Mouse (Mus musculus): ENCODE data around the gene Mut. TPM values are rescaled to one million over a fixed set of nuclear protein-coding genes. Genes with fewer than 3 reads are reported as not detected.

Gene Mut
- 22.3 and 24.0 TPM in 2 replicates for polyA plus RNA-seq (2015; fragmentation: Nextera tagmentation; extraction: Ambion mirVana)

DNA sequence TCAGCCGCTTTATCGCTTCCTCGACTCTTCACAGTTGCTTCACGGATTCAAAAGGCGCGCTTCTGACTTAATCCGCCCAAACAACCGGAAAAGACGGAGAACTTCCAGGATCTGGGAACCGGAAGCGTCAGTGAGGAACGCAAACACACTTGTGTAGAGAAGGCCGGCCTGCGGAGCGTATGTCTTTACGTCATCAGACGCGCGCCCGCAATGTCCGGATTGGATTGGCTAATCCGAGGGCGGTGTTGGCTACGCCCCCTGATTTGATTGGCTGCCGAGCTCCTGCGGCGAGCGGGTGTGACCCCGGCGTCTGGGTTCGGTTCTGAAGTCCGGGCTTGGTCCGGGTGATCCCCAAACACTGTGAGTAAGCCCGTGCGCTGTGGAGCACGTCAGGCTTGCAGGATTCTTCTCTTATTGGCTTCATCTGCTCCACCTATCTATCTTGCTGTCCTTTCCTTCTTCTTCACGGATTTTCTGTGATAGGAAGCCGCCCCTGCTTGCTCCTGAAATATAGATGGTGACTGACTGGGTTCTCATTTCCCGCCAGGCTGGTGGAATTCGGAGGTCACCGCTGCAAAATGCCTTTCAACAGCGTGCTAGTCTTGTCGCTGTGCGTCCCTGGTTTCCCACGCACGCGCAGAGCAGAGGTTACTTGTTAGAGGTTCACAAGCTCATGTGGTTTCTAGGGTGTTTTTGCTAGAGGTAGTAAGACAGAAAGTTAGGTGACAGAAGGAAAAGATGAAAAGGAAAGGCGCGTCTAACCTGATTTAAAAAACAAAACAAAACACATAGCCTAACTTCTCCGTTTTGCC lies at the start of gene Mut, which contains the start of gene Cenpq:
Mut (plus strand) TSS at position 266 of the 812 bp plus-strand sequence.
Cenpq (minus strand) TSS at position 628 of the 812 bp plus-strand sequence.
- H3K27me3 ChIP-seq = no peaks in the 10 kb centered on the region
- under 1% methylated on average over 50 of the region's 50 CpGs for WGBS
- peak within 1 kb of the TSS; percentile 94 for H3K27ac ChIP-seq (replicated peaks)
- H3K4me1 ChIP-seq (replicated peaks) = peaks cover 14% of the 10 kb centered on the region
- peaks cover 7% of the 10 kb centered on the region for H3K36me3 ChIP-seq
- H3K9ac ChIP-seq = peak within 1 kb of the TSS; percentile 57
- H3K4me3 ChIP-seq = peak within 1 kb of the TSS; percentile 55
- peak within 1 kb of the TSS; percentile 90 for H3K4me2 ChIP-seq
- ATAC-seq (ENCODE audit: low FRiP score, low read depth) = peak; percentile 100
- no peaks in the 10 kb centered on the region for H3K9me3 ChIP-seq

DNA sequence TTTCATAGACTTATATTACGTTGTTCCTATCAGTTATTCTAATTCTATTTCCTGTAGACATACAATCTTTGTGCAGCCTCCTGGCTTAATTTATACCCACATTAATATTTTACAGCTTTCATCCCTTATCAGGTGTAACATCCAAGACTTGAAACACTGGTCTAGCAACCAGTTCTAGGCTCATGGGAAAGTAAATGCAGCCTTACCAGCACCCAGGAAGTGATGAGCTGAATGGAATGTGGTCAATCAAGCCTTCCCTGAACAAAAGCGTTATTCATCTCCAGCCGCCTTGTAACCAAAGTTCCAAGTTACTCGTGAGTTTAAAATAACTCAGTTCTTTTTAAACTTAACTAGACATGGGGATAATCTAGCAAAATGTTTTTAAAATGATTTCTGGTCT lies 49.3 kb upstream of the Mut start:
- WGBS = 85% methylated on average over 4 of the region's 4 CpGs
- no peaks in the 10 kb centered on the region for H3K27me3 ChIP-seq
- no peak overlapping the region for H3K9ac ChIP-seq
- no peak overlapping the region for H3K27ac ChIP-seq (replicated peaks)
- no peak for ATAC-seq (ENCODE audit: low FRiP score, low read depth)
- H3K4me3 ChIP-seq = no peak overlapping the region
- no peaks in the 10 kb centered on the region for H3K9me3 ChIP-seq
- H3K36me3 ChIP-seq = no peaks in the 10 kb centered on the region
- H3K4me1 ChIP-seq (replicated peaks) = peaks cover 3% of the 10 kb centered on the region; the same call in 1 of the 2 replicates
- H3K4me2 ChIP-seq = no peak overlapping the region

DNA sequence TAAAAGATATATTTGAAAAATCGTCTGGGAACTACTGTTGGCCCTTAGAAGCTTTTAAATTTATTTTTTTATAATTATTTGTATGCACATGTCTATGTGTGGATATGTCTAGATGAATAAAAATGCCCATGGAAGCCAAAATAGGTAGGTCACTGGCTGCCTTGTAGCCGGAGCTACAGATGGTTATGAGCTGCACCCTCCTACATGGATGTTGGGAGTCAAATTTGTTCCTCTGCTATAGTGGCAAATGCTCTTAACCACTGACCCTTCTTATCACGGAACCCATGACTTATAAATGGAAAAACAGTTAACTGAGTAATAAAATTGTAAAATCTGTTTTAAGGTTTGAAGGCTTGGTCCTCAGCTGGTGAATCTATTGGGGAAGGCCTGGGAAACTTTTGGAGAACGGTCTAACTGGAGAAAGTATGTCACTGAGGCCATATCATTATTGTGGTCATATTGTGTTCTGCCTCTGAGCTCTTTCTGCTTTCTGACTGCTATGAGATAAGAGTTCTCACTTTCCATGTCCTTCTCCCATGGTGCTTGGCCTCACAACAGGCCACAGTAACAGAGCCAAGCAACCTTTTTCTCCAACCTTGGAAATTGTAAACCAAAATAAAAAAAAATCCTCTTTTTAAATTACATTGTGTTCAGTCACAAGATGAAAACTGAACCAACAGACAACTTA lies 46.5 kb upstream of the Mut start:
- no peak overlapping the region for H3K4me2 ChIP-seq
- no peaks in the 10 kb centered on the region for H3K9me3 ChIP-seq
- no peak for ATAC-seq (ENCODE audit: low FRiP score, low read depth)
- no peaks in the 10 kb centered on the region for H3K36me3 ChIP-seq
- H3K9ac ChIP-seq = no peak overlapping the region
- no peak overlapping the region for H3K27ac ChIP-seq (replicated peaks)
- H3K4me1 ChIP-seq (replicated peaks) = no peaks in the 10 kb centered on the region
- no peaks in the 10 kb centered on the region for H3K27me3 ChIP-seq
- 87% methylated on average over 4 of the region's 4 CpGs for WGBS
- H3K4me3 ChIP-seq = no peak overlapping the region

DNA sequence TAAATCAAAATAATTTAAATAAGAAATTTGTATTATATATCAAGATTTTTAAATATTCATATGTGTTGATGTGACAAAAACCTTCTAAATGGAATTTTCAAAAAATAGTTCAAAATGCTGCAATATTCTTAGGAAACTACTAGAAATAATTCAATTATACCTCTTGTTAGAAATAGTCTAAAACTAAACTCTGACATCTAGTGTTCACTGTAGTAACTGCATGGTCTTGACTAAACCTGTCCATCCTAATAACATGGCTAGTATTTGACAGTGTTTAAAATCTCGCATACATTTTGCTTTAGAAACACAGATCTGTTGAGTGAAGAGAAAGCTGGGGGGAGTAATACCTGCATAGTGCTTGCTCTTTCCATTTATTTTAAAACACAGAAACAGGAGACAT lies 37.6 kb upstream of the Mut start:
- H3K4me2 ChIP-seq = no peak overlapping the region
- no peak overlapping the region for H3K9ac ChIP-seq
- H3K27ac ChIP-seq (replicated peaks) = no peak overlapping the region
- no peaks in the 10 kb centered on the region for H3K4me1 ChIP-seq (replicated peaks)
- no peaks in the 10 kb centered on the region for H3K9me3 ChIP-seq
- no peak overlapping the region for H3K4me3 ChIP-seq
- ATAC-seq (ENCODE audit: low FRiP score, low read depth) = no peak
- WGBS = 73% methylated on average over 1 of the region's 1 CpGs
- no peaks in the 10 kb centered on the region for H3K36me3 ChIP-seq
- H3K27me3 ChIP-seq = no peaks in the 10 kb centered on the region

DNA sequence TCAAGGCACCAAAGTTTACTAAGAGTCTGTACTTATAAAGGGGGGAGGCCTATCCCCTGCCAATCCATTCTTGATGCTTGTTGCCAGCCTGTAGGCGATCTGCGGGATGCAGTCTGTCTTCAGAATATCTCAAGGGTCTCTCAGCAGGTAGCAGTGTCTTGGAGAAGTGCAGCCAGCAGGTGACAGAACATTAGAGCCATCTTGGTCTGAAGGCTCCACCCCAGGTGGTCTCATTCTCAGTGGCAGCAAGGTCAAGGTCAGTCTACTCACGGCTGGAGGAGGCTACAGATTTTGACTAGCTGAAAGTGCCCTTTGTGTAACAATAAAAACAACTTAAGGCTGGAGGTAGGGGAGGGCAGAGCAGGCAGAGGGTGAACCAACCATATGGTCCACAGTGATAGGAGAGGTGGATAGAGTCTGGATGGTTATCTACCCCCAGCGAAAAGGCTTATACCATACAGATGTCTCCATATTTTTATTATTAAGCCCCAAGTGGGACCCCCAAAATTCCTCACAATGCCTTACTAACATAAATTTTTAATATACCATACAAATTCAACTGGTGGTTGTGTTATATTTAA lies 34.6 kb upstream of the Mut start:
- ATAC-seq (ENCODE audit: low FRiP score, low read depth) = no peak
- Histone ChIP-seq H3K4me3 (no peak overlapping the region), H3K9me3 (no peaks in the 10 kb centered on the region), H3K9ac (no peak overlapping the region), H3K4me1 (replicated peaks) (peaks cover 7% of the 10 kb centered on the region; the same call in 1 of the 2 replicates), H3K4me2 (no peak overlapping the region), H3K27ac (replicated peaks) (no peak overlapping the region), H3K27me3 (no peaks in the 10 kb centered on the region), H3K36me3 (no peaks in the 10 kb centered on the region)
- 31% methylated on average over 4 of the region's 4 CpGs for WGBS

DNA sequence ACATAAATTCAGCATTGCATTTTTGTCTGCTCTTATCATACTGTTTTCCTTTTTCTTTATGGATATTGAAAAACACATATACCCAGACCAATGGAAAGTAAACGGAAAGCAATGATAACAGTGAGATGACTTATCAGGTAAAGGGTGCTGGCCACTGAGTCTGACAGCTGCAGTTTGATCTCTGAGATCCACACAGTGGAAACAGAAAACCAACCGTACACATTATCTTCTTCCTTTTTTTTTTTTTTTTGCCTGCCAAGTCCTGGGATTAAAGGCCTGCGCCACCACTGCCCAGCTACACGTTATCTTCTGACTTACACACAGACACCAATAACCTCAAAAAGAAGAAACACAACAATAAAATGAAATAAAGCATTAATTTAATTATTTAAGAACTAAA lies 31.1 kb upstream of the Mut start:
- WGBS = 75% methylated on average over 4 of the region's 4 CpGs
- H3K27me3 ChIP-seq = no peaks in the 10 kb centered on the region
- H3K9me3 ChIP-seq = no peaks in the 10 kb centered on the region
- no peak overlapping the region for H3K4me3 ChIP-seq
- H3K4me2 ChIP-seq = no peak overlapping the region
- peaks cover 7% of the 10 kb centered on the region; the same call in 1 of the 2 replicates for H3K4me1 ChIP-seq (replicated peaks)
- no peaks in the 10 kb centered on the region for H3K36me3 ChIP-seq
- no peak overlapping the region for H3K9ac ChIP-seq
- no peak overlapping the region for H3K27ac ChIP-seq (replicated peaks)
- ATAC-seq (ENCODE audit: low FRiP score, low read depth) = no peak

DNA sequence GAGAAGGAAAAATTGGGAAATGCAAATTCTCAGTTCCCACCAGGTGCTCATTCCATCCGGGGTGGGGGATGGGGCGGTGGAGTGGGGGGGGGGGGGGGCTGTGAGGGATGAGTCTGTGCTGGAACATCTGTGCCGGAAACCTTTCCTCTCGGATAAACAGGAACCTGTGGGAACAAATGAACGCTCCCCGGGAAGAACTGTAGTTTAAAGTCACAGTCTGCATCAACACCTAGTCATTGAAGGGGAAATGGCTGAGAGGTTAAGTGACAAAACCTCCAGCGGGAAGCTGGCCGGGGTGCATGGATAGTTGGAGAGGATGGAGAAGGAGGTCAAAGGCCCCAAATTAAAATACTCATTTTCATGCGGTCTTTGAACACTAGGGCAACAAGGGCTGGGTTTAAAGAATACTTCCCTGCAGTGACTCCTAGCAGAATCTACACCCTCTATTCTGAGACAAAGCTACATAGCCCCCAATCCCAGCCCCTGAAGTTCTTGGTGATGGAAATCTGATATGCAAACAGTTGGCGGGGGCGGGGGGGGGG lies 30.4 kb upstream of the Mut start:
- Histone ChIP-seq H3K27me3 (no peaks in the 10 kb centered on the region), H3K4me2 (peak overlapping the region; percentile 46; the same call in 1 of the 2 replicates), H3K9me3 (no peaks in the 10 kb centered on the region), H3K36me3 (no peaks in the 10 kb centered on the region), H3K27ac (replicated peaks) (no peak overlapping the region), H3K9ac (no peak overlapping the region), H3K4me3 (no peak overlapping the region), H3K4me1 (replicated peaks) (peaks cover 7% of the 10 kb centered on the region; the same call in 1 of the 2 replicates)
- 8% methylated on average over 11 of the region's 11 CpGs for WGBS
- peak; percentile 45 for ATAC-seq (ENCODE audit: low FRiP score, low read depth)

DNA sequence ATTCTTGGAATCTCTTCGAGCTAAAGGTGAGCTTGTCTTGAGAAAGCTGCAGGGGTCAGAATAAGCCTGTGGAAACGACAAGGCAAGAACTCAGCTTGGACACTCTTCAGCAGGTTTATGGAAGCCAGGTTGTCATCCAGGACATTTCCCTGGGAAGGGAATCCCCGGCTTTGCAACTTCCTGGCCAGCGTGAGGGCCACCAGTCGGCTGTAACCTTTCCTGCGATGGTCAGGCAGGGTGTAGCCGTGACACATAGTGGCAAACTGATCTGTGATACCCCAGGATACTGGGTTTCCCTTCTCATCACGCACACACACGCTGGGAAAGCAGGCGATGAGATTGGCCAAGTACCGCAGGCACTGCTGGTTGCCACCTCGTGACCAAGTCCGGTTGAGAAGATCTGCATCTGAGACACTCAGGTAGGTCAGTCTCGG lies 29.7 kb upstream of the Mut start:
- H3K36me3 ChIP-seq = no peaks in the 10 kb centered on the region
- H3K9ac ChIP-seq = no peak overlapping the region
- H3K4me1 ChIP-seq (replicated peaks) = peaks cover 7% of the 10 kb centered on the region; the same call in 1 of the 2 replicates
- no peaks in the 10 kb centered on the region for H3K27me3 ChIP-seq
- peak overlapping the region; percentile 15; the same call in 1 of the 2 replicates for H3K4me3 ChIP-seq
- peak; percentile 54; the same call in 1 of the 2 replicates for ATAC-seq (ENCODE audit: low FRiP score, low read depth)
- no peak overlapping the region for H3K27ac ChIP-seq (replicated peaks)
- WGBS = 12% methylated on average over 13 of the region's 14 CpGs
- H3K4me2 ChIP-seq = peak overlapping the region; percentile 46
- H3K9me3 ChIP-seq = no peaks in the 10 kb centered on the region

DNA sequence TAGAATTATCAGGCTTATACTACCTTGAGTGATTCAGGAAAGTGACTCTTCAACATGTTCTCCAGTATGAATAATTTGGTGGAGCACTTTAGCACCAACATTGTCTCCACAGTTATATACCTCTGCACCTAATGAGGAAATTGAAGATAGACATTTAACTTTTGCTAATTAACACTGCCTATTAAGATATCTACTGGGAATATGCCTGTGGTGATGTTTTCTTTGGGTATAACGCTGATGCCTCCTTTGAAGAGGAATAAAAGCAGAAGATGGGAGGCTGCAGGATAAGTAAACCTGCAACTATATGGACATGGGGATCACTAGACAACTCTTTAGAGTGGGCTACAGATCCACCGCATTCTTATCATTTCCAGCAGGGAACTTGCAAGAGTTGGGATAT lies 20.2 kb upstream of the Mut start, which contains the start of gene Glyatl3:
Glyatl3 (minus strand) TSS at position 101 of the 400 bp plus-strand sequence.
- Histone ChIP-seq H3K4me2 (no peak within 1 kb of the TSS), H3K4me3 (no peak within 1 kb of the TSS), H3K36me3 (no peaks in the 10 kb centered on the region), H3K27me3 (no peaks in the 10 kb centered on the region), H3K4me1 (replicated peaks) (no peaks in the 10 kb centered on the region), H3K9ac (no peak within 1 kb of the TSS), H3K9me3 (no peaks in the 10 kb centered on the region), H3K27ac (replicated peaks) (no peak within 1 kb of the TSS)
- ATAC-seq (ENCODE audit: low FRiP score, low read depth) = no peak
- WGBS = 96% methylated on average over 2 of the region's 2 CpGs

DNA sequence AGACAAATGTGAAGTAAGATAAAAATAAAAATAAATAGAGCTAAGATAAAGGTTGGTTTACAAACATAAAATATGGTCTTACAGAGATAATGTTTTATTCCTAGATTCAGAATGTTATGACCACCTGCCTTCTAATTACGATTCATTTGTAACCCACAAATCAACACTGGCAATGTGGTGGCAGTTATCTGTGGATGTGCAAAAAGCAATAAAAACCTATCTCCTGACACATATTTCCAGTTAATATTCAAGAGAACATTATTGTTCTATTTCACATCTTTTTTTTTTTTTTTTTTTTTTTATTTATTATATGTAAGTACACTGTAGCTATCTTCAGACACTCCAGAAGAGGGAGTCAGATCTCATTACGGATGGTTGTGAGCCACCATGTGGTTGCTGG lies 19.0 kb upstream of the Mut start:
- no peaks in the 10 kb centered on the region for H3K27me3 ChIP-seq
- WGBS = 99% methylated on average over 2 of the region's 2 CpGs

DNA sequence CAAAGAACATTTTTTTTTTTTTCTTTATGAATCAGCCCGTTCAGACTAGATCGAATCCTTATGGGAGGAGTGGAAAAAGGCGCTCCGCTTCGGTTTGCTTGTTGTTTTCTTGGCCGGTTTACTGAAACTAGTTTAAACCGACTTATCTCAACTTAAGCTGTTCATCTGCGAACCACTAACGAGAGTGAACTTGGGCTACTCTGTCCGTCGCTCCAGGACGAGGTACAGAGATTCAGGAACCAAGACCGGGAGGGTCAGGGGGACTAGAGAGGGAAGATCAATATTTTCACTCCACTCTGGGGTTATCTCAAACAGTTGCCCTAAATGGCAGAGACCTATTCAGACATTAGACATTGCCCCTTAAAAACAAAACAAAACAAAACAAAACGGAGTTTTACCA lies 500 bp upstream of the Mut start:
- H3K9me3 ChIP-seq = no peaks in the 10 kb centered on the region
- no peaks in the 10 kb centered on the region for H3K27me3 ChIP-seq
- H3K4me3 ChIP-seq = peak overlapping the region; percentile 55
- peaks cover 14% of the 10 kb centered on the region for H3K4me1 ChIP-seq (replicated peaks)
- H3K4me2 ChIP-seq = peak overlapping the region; percentile 90
- peak overlapping the region; percentile 34; the same call in 1 of the 2 replicates for H3K9ac ChIP-seq
- under 1% methylated on average over 14 of the region's 14 CpGs for WGBS
- peak; percentile 35; the same call in 1 of the 2 replicates for ATAC-seq (ENCODE audit: low FRiP score, low read depth)
- H3K27ac ChIP-seq (replicated peaks) = no peak overlapping the region
- peaks cover 4% of the 10 kb centered on the region for H3K36me3 ChIP-seq

More for the DNA sequence above, 19.0 kb upstream of the Mut start:
- ATAC-seq (ENCODE audit: low FRiP score, low read depth) = no peak
- Histone ChIP-seq H3K9me3 (no peaks in the 10 kb centered on the region), H3K36me3 (no peaks in the 10 kb centered on the region), H3K4me3 (no peak overlapping the region), H3K4me2 (no peak overlapping the region), H3K9ac (no peak overlapping the region), H3K4me1 (replicated peaks) (no peaks in the 10 kb centered on the region), H3K27ac (replicated peaks) (no peak overlapping the region)

Measured in hindbrain, embryonic 15.5 days (tissue).